Mouse (Mus musculus) testis, adult 2 months (tissue): ENCODE measurements around the gene Caskin2. TPM values are rescaled to one million over a fixed set of nuclear protein-coding genes. Genes with fewer than 3 reads are reported as not detected.

Experiments used
- H3K27ac ChIP-seq: fragments of 200-500 bp; 2 replicates; pipeline ENCODE4 v1.5.1; 2012; ENCODE audit warnings: low read depth, low read length; ENCODE audit not compliant: control insufficient read depth, insufficient read depth
- H3K27me3 ChIP-seq: fragments of 200-500 bp; 2 replicates; pipeline ENCODE4 v1.6.1; 2012; ENCODE audit warnings: mild to moderate bottlenecking, low read length, moderate library complexity; ENCODE audit not compliant: control insufficient read depth, insufficient read depth
- H3K36me3 ChIP-seq: fragments of 200-500 bp; 2 replicates; pipeline ENCODE4 v1.6.1; 2012; ENCODE audit warnings: mild to moderate bottlenecking, low read length; ENCODE audit not compliant: control insufficient read depth, insufficient read depth
- H3K4me1 ChIP-seq: fragments of 200-500 bp; 2 replicates; pipeline ENCODE4 v1.6.1; 2012; ENCODE audit warnings: low read length; ENCODE audit not compliant: control insufficient read depth, insufficient read depth
- H3K4me3 ChIP-seq: fragments of 200-500 bp; 2 replicates; pipeline ENCODE4 v1.5.1; 2012; ENCODE audit warnings: low read depth, mild to moderate bottlenecking, low read length, moderate library complexity, mixed read lengths; ENCODE audit not compliant: control insufficient read depth
- CTCF ChIP-seq: fragments of 200-500 bp; IDR thresholded peaks from 2 replicates; pipeline ENCODE4 v1.5.1; 2012; ENCODE audit warnings: low read depth, mild to moderate bottlenecking, inconsistent platforms, low read length, moderate library complexity; ENCODE audit not compliant: control insufficient read depth, insufficient read depth, insufficient replicate concordance
- POLR2A ChIP-seq: fragments of 200-500 bp; IDR thresholded peaks from 2 replicates; pipeline ENCODE4 v1.6.1; 2012; ENCODE audit warnings: low read depth, mild to moderate bottlenecking, inconsistent platforms, low read length, moderate library complexity; ENCODE audit not compliant: control insufficient read depth
- polyA plus RNA-seq: library from polyadenylated mRNA; depleted of rRNA; stranded (reverse); fragments of >200 nt; gene quantifications from 2 replicates; pipeline ENCODE4 v1.2.3, GENCODE M21; 2012

The Caskin2 gene
- polyA plus RNA-seq, 1 experiment = 7.6 TPM

DNA sequence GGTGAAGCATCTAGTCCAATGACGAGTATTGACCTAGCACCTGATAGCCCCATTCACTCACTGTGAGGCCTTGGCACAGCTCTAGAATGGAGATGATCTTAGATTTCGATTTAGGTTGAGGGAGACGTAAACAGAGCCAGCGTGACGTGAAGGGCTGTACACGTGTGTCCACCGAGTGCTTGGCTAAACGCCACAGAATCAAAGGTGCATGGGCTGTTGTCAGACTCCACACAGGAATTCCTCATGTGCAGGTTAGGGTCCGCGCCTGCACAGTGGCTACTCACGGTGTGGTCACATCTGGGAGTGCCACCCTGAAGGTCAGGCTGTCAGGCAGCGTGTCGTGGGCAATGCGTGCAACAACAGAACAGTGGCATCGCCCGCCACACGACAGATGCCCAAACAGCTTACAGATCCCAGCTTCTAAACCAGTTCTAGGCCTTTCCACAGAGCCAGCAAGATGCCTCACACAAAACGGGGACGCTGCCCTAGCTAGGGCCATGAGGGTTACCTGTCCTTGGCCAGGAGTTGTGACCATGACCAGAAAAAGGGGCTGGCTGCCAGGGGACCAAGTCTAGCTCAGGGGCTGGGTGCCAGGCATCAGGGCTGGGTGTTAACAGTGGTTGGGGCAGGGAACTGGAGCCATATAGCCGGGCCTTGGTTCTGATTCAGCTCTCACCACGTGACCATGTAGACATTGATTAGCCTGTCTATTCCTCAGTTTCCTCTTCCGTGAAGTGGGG, 24.3 kb upstream of the Caskin2 start:
- H3K27ac ChIP-seq = no peak overlapping the region
- peaks cover 4% of the 10 kb centered on the region for H3K4me1 ChIP-seq
- no peak overlapping the region for H3K4me3 ChIP-seq
- no peak for TF ChIP-seq POLR2A
- no peak for TF ChIP-seq CTCF
- H3K27me3 ChIP-seq = no peaks in the 10 kb centered on the region
- no peaks in the 10 kb centered on the region for H3K36me3 ChIP-seq

DNA sequence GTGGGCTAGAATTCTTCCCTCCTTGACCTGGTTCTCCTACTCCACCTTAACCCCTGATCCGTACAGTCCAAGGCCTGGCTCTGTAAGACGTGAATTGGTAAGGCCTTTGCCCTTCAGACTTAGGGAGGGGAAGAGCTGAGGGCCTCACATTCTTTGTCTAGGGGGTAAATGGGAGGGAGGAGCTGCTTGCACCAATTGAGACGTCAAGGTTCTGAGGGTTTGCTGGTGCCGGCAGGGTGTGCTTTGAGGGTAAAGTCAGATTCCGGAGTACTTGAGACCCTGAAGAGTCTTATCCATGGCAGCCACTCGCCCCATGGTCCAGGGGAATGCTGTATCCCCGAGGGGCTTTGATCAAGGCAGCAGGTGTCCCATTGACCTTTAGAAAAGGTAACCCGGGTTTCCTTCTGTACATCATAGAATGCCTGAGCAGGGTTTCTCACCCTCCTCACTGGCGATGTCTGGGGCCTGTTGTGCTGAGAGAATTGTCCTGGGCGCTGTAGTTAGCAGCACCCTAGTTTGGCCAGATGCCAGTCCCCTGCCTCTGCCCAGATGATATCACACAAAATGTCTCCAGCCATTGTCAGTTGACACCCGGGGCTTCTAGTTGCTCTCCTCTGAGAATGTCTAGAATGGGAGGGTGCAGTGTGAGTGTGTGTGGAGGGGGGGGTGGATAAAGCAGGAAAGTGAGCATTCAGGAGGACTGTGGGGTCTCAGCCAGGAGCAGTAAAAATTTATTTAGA, 23.4 kb upstream of the Caskin2 start:
- no peaks in the 10 kb centered on the region for H3K36me3 ChIP-seq
- H3K27me3 ChIP-seq = no peaks in the 10 kb centered on the region
- H3K27ac ChIP-seq = no peak overlapping the region
- H3K4me1 ChIP-seq = peaks cover 6% of the 10 kb centered on the region
- H3K4me3 ChIP-seq = no peak overlapping the region
- no peak for TF ChIP-seq POLR2A

DNA sequence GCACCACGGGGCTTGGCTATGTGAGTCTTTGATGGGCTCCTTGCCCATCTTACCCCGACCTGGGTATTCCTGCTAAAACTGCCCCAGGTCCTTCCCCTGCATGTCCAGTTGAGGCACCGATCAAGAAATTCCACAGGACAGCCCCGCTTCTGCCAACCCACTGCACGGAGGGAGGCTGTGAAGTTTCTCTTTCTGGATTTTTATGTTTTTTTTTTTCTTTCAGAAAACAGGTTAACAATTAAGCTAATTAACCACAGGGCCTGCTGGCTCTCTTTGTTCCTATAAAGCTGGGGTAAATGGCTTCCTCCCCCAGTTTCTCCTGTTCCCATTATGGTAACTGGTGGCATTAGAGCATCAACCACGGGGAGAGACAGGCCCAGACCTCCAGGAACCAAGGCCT, 20.6 kb upstream of the Caskin2 start:
- H3K27ac ChIP-seq = no peak overlapping the region
- TF ChIP-seq CTCF (no peak), POLR2A (no peak)
- no peaks in the 10 kb centered on the region for H3K27me3 ChIP-seq
- H3K36me3 ChIP-seq = no peaks in the 10 kb centered on the region
- H3K4me1 ChIP-seq = peaks cover 2% of the 10 kb centered on the region; the same call in 1 of the 2 replicates
- no peak overlapping the region for H3K4me3 ChIP-seq

DNA sequence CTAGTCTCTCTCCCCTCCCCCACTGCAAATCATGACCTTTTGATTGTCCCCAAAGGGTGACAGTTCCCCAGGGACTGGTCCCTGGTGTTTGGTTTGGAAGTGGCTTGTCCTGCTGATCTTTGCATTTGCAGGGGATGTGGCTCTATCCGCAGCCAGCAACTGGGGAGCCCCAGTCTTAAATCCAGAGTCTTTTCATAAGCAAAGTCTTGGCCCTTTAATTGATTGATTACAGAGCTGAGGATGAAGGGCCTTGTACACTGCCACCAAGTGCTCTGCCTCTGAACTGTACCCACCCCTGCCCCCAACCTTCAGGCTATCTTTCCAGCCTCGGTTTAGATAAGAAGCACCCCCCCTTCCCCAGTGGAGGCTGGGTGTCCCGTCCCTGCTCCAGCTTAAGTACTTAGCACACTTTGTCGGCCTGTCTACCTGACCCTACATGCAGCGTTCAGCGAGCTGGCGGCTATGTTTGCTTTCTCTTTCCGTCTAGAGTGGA, 19.6 kb upstream of the Caskin2 start:
- Histone ChIP-seq H3K36me3 (no peaks in the 10 kb centered on the region), H3K4me3 (no peak overlapping the region), H3K27me3 (no peaks in the 10 kb centered on the region), H3K4me1 (peaks cover 2% of the 10 kb centered on the region; the same call in 1 of the 2 replicates), H3K27ac (no peak overlapping the region)
- TF ChIP-seq POLR2A (no peak), CTCF (no peak)

DNA sequence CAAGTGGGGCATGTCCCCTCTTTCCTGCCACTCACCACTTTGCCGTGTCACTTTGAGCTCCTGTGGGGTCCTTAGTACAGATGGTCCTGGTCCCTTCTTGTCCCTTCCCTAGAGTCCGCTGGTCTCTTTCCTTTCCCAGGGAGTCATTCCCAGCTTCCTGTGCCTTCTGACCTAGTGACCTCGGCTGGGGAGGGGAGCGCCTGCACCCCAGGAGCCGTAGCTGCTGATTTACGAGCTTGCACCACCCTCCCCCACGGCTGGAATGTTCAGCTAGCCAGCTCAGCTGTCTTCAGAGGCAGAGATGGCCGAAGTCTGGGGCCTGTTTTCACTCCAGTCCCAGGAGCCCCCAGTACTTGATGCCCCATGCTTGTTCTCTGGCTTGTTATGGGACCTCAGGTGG, 19.1 kb upstream of the Caskin2 start:
- H3K27me3 ChIP-seq = no peaks in the 10 kb centered on the region
- H3K4me3 ChIP-seq = no peak overlapping the region
- H3K27ac ChIP-seq = no peak overlapping the region
- TF ChIP-seq CTCF = no peak
- no peak for TF ChIP-seq POLR2A
- H3K36me3 ChIP-seq = no peaks in the 10 kb centered on the region
- H3K4me1 ChIP-seq = peaks cover 2% of the 10 kb centered on the region; the same call in 1 of the 2 replicates

DNA sequence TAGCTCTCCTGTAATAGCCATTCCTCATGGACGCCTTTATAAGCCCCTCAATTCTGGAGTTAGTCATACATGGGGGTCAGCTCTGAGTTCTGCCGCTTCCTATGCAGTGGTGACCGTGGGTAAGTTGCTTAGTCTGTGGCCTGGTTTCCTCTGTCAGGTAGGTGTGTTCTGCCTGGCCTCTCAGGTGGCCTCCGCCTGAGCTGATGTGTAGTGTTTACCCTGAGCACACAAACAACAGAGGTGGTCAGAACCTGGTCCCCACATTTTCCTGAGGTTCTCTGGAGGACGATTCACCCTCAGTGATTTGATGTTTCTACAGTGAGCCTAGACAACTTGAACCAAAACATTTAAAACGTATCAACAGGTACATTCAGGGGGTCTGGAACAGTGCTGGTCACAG, 18.6 kb upstream of the Caskin2 start:
- H3K36me3 ChIP-seq = no peaks in the 10 kb centered on the region
- no peaks in the 10 kb centered on the region for H3K27me3 ChIP-seq
- no peak overlapping the region for H3K4me3 ChIP-seq
- H3K27ac ChIP-seq = no peak overlapping the region
- H3K4me1 ChIP-seq = peaks cover 2% of the 10 kb centered on the region; the same call in 1 of the 2 replicates
- TF ChIP-seq CTCF (no peak), POLR2A (no peak)

DNA sequence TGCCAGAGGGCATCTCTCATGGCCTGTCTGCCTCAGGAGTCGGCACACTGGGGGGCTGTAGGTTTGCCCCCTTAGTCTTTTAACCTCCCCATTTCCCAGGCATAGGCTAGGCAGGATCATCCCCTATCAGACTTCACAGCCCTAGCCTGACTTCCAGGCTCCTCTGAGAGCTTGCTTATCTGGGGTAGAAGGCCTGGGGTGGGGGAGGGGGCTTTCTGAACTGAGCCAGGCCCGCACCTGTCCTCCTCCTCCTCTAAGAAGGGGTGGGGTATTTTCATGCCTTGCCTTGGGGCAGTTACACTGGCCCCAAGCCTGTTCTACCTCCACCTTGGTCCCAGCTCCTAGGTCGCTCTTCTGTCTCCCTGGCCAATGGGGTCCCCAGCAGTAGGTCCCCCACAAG, 18.1 kb upstream of the Caskin2 start:
- Histone ChIP-seq H3K27ac (no peak overlapping the region), H3K36me3 (no peaks in the 10 kb centered on the region), H3K27me3 (no peaks in the 10 kb centered on the region), H3K4me3 (no peak overlapping the region), H3K4me1 (peaks cover 2% of the 10 kb centered on the region; the same call in 1 of the 2 replicates)
- TF ChIP-seq CTCF = no peak
- no peak for TF ChIP-seq POLR2A
